Mouse (Mus musculus): ENCODE measurements at regions not wholly inside any gene's neighbourhood (a gene's known extent, or its start where the extent isn't known, plus 50 kb on each side); places are given as distances from the start of the nearest gene placed in this dataset.

DNA sequence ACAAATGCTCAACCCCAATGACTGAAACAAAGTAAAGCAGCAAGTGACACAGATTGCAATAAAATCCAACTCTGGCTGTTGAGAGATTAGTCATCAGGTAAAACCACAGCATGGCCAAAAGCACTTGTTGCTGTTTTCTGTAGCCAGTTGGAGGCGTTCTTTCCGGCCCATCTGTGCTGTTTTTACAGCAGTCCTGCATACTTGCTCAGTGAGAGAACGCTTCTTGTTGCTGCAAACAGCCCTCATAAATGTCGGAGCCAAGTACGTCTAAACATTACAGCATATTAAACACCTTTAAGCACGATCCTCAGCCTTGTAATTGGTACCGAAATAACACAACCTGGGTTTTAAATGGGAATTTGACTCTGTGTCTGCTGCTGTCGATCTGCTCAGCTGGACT lies 65.6 kb upstream of the Hs3st3a1 start:
- TF ChIP-seq CTCF (IDR thresholded peaks at IDR 0.05; ENCODE audit: borderline replicate concordance, extremely low read depth, insufficient read depth, insufficient read length) (no peak), POLR2A (IDR thresholded peaks at IDR 0.05; ENCODE audit: borderline replicate concordance, extremely low read depth, insufficient read depth, insufficient read length, poor library complexity, severe bottlenecking) (no peak)
- DNase-seq (ENCODE audit: low read depth) = no peak

- no peak for TF ChIP-seq CTCF (IDR thresholded peaks at IDR 0.05; ENCODE audit: borderline replicate concordance, extremely low read depth, insufficient read depth, insufficient read length)
- TF ChIP-seq POLR2A (IDR thresholded peaks at IDR 0.05; ENCODE audit: borderline replicate concordance, extremely low read depth, insufficient read depth, insufficient read length, poor library complexity, severe bottlenecking) = no peak
- no peak for DNase-seq (ENCODE audit: low read depth)
These were observed 99.7 kb upstream of the Hs3st3a1 start for GRCm38 (mm10) chr11:64335456-64335855.

- no peak for TF ChIP-seq CTCF (IDR thresholded peaks at IDR 0.05; ENCODE audit: borderline replicate concordance, extremely low read depth, insufficient read depth, insufficient read length)
- DNase-seq (ENCODE audit: low read depth) = no peak
These were observed 102.7 kb upstream of the Hs3st3a1 start for GRCm38 (mm10) chr11:64332406-64332805.

GRCm38 (mm10) chr11:64331811-64332210 lies 103.3 kb upstream of the Hs3st3a1 start:
- no peak for TF ChIP-seq POLR2A (IDR thresholded peaks at IDR 0.05; ENCODE audit: borderline replicate concordance, extremely low read depth, insufficient read depth, insufficient read length, poor library complexity, severe bottlenecking)
- no peak for TF ChIP-seq CTCF (IDR thresholded peaks at IDR 0.05; ENCODE audit: borderline replicate concordance, extremely low read depth, insufficient read depth, insufficient read length)
- DNase-seq (ENCODE audit: low read depth) = no peak

GRCm38 (mm10) chr11:64329129-64329528 lies 106.0 kb upstream of the Hs3st3a1 start:
- DNase-seq (ENCODE audit: low read depth) = no peak
- TF ChIP-seq POLR2A (IDR thresholded peaks at IDR 0.05; ENCODE audit: borderline replicate concordance, extremely low read depth, insufficient read depth, insufficient read length, poor library complexity, severe bottlenecking) = no peak
- no peak for TF ChIP-seq CTCF (IDR thresholded peaks at IDR 0.05; ENCODE audit: borderline replicate concordance, extremely low read depth, insufficient read depth, insufficient read length)

- no peak for TF ChIP-seq POLR2A (IDR thresholded peaks at IDR 0.05; ENCODE audit: borderline replicate concordance, extremely low read depth, insufficient read depth, insufficient read length, poor library complexity, severe bottlenecking)
- no peak for TF ChIP-seq CTCF (IDR thresholded peaks at IDR 0.05; ENCODE audit: borderline replicate concordance, extremely low read depth, insufficient read depth, insufficient read length)
- no peak for DNase-seq (ENCODE audit: low read depth)
These were observed 107.4 kb upstream of the Hs3st3a1 start for GRCm38 (mm10) chr11:64327771-64328170.

- TF ChIP-seq POLR2A (IDR thresholded peaks at IDR 0.05; ENCODE audit: borderline replicate concordance, extremely low read depth, insufficient read depth, insufficient read length, poor library complexity, severe bottlenecking) (no peak), CTCF (IDR thresholded peaks at IDR 0.05; ENCODE audit: borderline replicate concordance, extremely low read depth, insufficient read depth, insufficient read length) (no peak)
These were observed 108.5 kb upstream of the Hs3st3a1 start for GRCm38 (mm10) chr11:64326646-64327045.

GRCm38 (mm10) chr11:64321900-64322425 lies 113.2 kb upstream of the Hs3st3a1 start:
- no peak for DNase-seq (ENCODE audit: low read depth)
- TF ChIP-seq CTCF (IDR thresholded peaks at IDR 0.05; ENCODE audit: borderline replicate concordance, extremely low read depth, insufficient read depth, insufficient read length) (no peak), POLR2A (IDR thresholded peaks at IDR 0.05; ENCODE audit: borderline replicate concordance, extremely low read depth, insufficient read depth, insufficient read length, poor library complexity, severe bottlenecking) (no peak)

More at GRCm38 (mm10) chr11:64326646-64327045, 108.5 kb upstream of the Hs3st3a1 start:
- no peak for DNase-seq (ENCODE audit: low read depth)

- no peak for TF ChIP-seq CTCF (IDR thresholded peaks at IDR 0.05; ENCODE audit: borderline replicate concordance, extremely low read depth, insufficient read depth, insufficient read length)
- TF ChIP-seq POLR2A (IDR thresholded peaks at IDR 0.05; ENCODE audit: borderline replicate concordance, extremely low read depth, insufficient read depth, insufficient read length, poor library complexity, severe bottlenecking) = no peak
- no peak for DNase-seq (ENCODE audit: low read depth)
These were observed 117.7 kb upstream of the Hs3st3a1 start for GRCm38 (mm10) chr11:64317458-64317857.

GRCm38 (mm10) chr11:64314997-64315396 lies 120.1 kb upstream of the Hs3st3a1 start:
- no peak for TF ChIP-seq CTCF (IDR thresholded peaks at IDR 0.05; ENCODE audit: borderline replicate concordance, extremely low read depth, insufficient read depth, insufficient read length)
- TF ChIP-seq POLR2A (IDR thresholded peaks at IDR 0.05; ENCODE audit: borderline replicate concordance, extremely low read depth, insufficient read depth, insufficient read length, poor library complexity, severe bottlenecking) = no peak
- DNase-seq (ENCODE audit: low read depth) = no peak

DNA sequence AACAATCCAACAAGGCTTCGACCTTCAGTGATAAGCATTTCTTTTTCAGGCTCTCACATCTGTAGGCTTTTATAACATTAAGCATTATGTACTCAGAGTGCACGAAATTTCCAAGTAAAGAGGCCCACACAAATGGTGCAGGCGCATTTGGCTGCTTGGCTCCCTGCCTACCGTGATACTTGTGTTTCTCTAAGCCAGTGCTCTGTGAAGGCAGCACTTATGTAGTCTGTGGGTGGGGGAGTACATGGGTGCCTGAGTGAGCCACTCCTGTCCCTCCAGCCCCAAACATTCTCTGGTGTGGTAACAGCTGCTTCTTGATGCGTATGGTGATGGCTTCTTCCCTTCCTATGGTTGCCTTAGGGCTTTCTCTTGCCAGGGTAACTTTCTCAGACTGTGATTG lies 121.9 kb upstream of the Hs3st3a1 start:
- no peak for TF ChIP-seq CTCF (IDR thresholded peaks at IDR 0.05; ENCODE audit: borderline replicate concordance, extremely low read depth, insufficient read depth, insufficient read length)
- no peak for TF ChIP-seq POLR2A (IDR thresholded peaks at IDR 0.05; ENCODE audit: borderline replicate concordance, extremely low read depth, insufficient read depth, insufficient read length, poor library complexity, severe bottlenecking)
- peak; percentile 35 for DNase-seq (ENCODE audit: low read depth)

GRCm38 (mm10) chr11:64309881-64310280 lies 125.3 kb upstream of the Hs3st3a1 start:
- TF ChIP-seq CTCF (IDR thresholded peaks at IDR 0.05; ENCODE audit: borderline replicate concordance, extremely low read depth, insufficient read depth, insufficient read length) = no peak
- no peak for TF ChIP-seq POLR2A (IDR thresholded peaks at IDR 0.05; ENCODE audit: borderline replicate concordance, extremely low read depth, insufficient read depth, insufficient read length, poor library complexity, severe bottlenecking)
- no peak for DNase-seq (ENCODE audit: low read depth)

All from brain, embryonic 14.5 days (tissue).